Mouse (Mus musculus) neural tube, embryonic 11.5 days (tissue): ENCODE data around the gene Plekha4. TPM values are rescaled to one million over a fixed set of nuclear protein-coding genes. Genes with fewer than 3 reads are reported as not detected.

Experiments used
- ATAC-seq: fragments of 200-750 bp; cut with Nextera tagmentation; 2 replicates; pipeline ENCODE4 v1.8.0; 2017; ENCODE audit warnings: moderate number of reproducible peaks, mild to moderate bottlenecking, moderate TSS enrichment, moderate library complexity; ENCODE audit not compliant: insufficient read depth, low FRiP score, low TSS enrichment
- DNase-seq: peaks from one replicate; pipeline ENCODE4 v3.0.0-alpha.2; 2015; ENCODE audit warnings: low spot score
- H3K27ac ChIP-seq: fragments of 300-500 bp; sonication (generic); 2 replicates; pipeline ENCODE4 v1.5.1; 2014; ENCODE audit warnings: low read depth, mild to moderate bottlenecking, low read length
- H3K27me3 ChIP-seq: fragments of 300-500 bp; sonication (generic); 2 replicates; pipeline ENCODE4 v1.6.1; 2014; ENCODE audit warnings: mild to moderate bottlenecking, low read length, mixed read lengths; ENCODE audit not compliant: control insufficient read depth, insufficient read depth
- H3K36me3 ChIP-seq: fragments of 300-500 bp; sonication (generic); 2 replicates; pipeline ENCODE4 v1.6.1; 2014; ENCODE audit warnings: mild to moderate bottlenecking, low read length, moderate library complexity, mixed read lengths; ENCODE audit not compliant: control insufficient read depth, insufficient read depth
- H3K4me1 ChIP-seq: fragments of 300-500 bp; sonication (generic); 2 replicates; pipeline ENCODE4 v1.6.1; 2014; ENCODE audit warnings: low read length, mixed read lengths; ENCODE audit not compliant: control insufficient read depth, insufficient read depth
- H3K4me2 ChIP-seq: fragments of 300-500 bp; sonication (generic); 2 replicates; pipeline ENCODE4 v1.6.1; 2014; ENCODE audit warnings: low read depth, mild to moderate bottlenecking, moderate library complexity
- H3K4me3 ChIP-seq: fragments of 300-500 bp; sonication (generic); 2 replicates; pipeline ENCODE4 v1.5.1; 2014; ENCODE audit warnings: low read depth, low read length
- H3K9ac ChIP-seq: fragments of 300-500 bp; sonication (generic); 2 replicates; pipeline ENCODE4 v1.6.1; 2014; ENCODE audit warnings: mild to moderate bottlenecking, low read length
- H3K9me3 ChIP-seq: fragments of 300-500 bp; sonication (generic); 2 replicates; pipeline ENCODE4 v1.6.1; 2016; ENCODE audit warnings: low read length; ENCODE audit not compliant: control insufficient read depth
- WGBS: fragments of 180-500 bp; shearing (Covaris S2); extraction: QIAGEN DNeasy Blood & Tissue Kit; methylation state at CpG from one replicate; pipeline ENCODE4 v1.1.7; 2014; 5-methylcytosine and 5-hydroxymethylcytosine counted together
- polyA plus RNA-seq: library from polyadenylated mRNA; unstranded; fragments of >200 nt; fragmentation: Nextera tagmentation; extraction: Ambion mirVana; gene quantifications from 2 replicates; pipeline ENCODE4 v1.2.1, GENCODE M21; 2014

Plekha4 gene
- polyA plus RNA-seq, 1 experiment from 2014 or later, result 2.3 TPM

- ATAC-seq (no peak), DNase-seq (no peak)
- 84% methylated on average over 9 of the region's 9 CpGs for WGBS
- H3K9ac ChIP-seq, result no peak overlapping the region
- no peak overlapping the region for H3K4me3 ChIP-seq
- no peak overlapping the region for H3K27ac ChIP-seq
- H3K36me3 ChIP-seq, result peaks cover 10% of the 10 kb centered on the region; the same call in 1 of the 2 replicates
- H3K9me3 ChIP-seq, result no peaks in the 10 kb centered on the region
- H3K4me2 ChIP-seq, result no peak overlapping the region
- H3K4me1 ChIP-seq, result no peaks in the 10 kb centered on the region
- no peaks in the 10 kb centered on the region for H3K27me3 ChIP-seq
These were observed 31.6 kb upstream of the Plekha4 start for GRCm38 (mm10) chr7:45494548-45494947.

- ATAC-seq, result no peak
- Histone ChIP-seq H3K36me3 (peaks cover 6% of the 10 kb centered on the region; the same call in 1 of the 2 replicates), H3K9me3 (no peaks in the 10 kb centered on the region), H3K27ac (no peak overlapping the region), H3K4me1 (no peaks in the 10 kb centered on the region), H3K4me3 (no peak overlapping the region), H3K9ac (no peak overlapping the region), H3K27me3 (no peaks in the 10 kb centered on the region), H3K4me2 (no peak overlapping the region)
- DNase-seq, result no peak
- WGBS, result 92% methylated on average over 6 of the region's 6 CpGs
These were observed 27.7 kb upstream of the Plekha4 start for GRCm38 (mm10) chr7:45498427-45498826.

- H3K36me3 ChIP-seq, result no peaks in the 10 kb centered on the region
- H3K4me1 ChIP-seq, result peaks cover 6% of the 10 kb centered on the region; the same call in 1 of the 2 replicates
- H3K27me3 ChIP-seq, result no peaks in the 10 kb centered on the region
- H3K27ac ChIP-seq, result no peak overlapping the region
- H3K9ac ChIP-seq, result no peak overlapping the region
- no peak overlapping the region for H3K4me3 ChIP-seq
- no peak for ATAC-seq
- no peak overlapping the region for H3K4me2 ChIP-seq
- H3K9me3 ChIP-seq, result no peaks in the 10 kb centered on the region
- WGBS, result 93% methylated on average over 6 of the region's 6 CpGs
- DNase-seq, result no peak
These were observed 18.5 kb upstream of the Plekha4 start for GRCm38 (mm10) chr7:45507583-45507982.

GRCm38 (mm10) chr7:45508561-45508960, 17.6 kb upstream of the Plekha4 start:
- Histone ChIP-seq H3K36me3 (no peaks in the 10 kb centered on the region), H3K4me3 (no peak overlapping the region), H3K27me3 (no peaks in the 10 kb centered on the region), H3K4me1 (peaks cover 6% of the 10 kb centered on the region; the same call in 1 of the 2 replicates), H3K27ac (no peak overlapping the region), H3K9me3 (no peaks in the 10 kb centered on the region), H3K4me2 (no peak overlapping the region), H3K9ac (no peak overlapping the region)
- ATAC-seq (no peak), DNase-seq (no peak)
- WGBS, result 94% methylated on average over 6 of the region's 6 CpGs

GRCm38 (mm10) chr7:45509181-45509882, 16.8 kb upstream of the Plekha4 start:
- Histone ChIP-seq H3K4me2 (peak overlapping the region; percentile 55), H3K27me3 (no peaks in the 10 kb centered on the region), H3K36me3 (no peaks in the 10 kb centered on the region), H3K9me3 (no peaks in the 10 kb centered on the region), H3K4me1 (peaks cover 6% of the 10 kb centered on the region; the same call in 1 of the 2 replicates), H3K27ac (no peak overlapping the region), H3K4me3 (peak overlapping the region; percentile 52), H3K9ac (peak overlapping the region; percentile 53)
- WGBS, result 37% methylated on average over 19 of the region's 19 CpGs
- ATAC-seq (no peak), DNase-seq (no peak)

- peak within 1 kb of the TSS; percentile 53 for H3K9ac ChIP-seq
- H3K4me1 ChIP-seq, result peaks cover 6% of the 10 kb centered on the region; the same call in 1 of the 2 replicates
- peak within 1 kb of the TSS; percentile 55 for H3K4me2 ChIP-seq
- H3K9me3 ChIP-seq, result no peaks in the 10 kb centered on the region
- WGBS, result under 1% methylated on average over 44 of the region's 44 CpGs
- ATAC-seq (peak; percentile 81), DNase-seq (peak; percentile 94)
- H3K4me3 ChIP-seq, result peak within 1 kb of the TSS; percentile 52
- peak within 1 kb of the TSS; percentile 78 for H3K27ac ChIP-seq
- H3K27me3 ChIP-seq, result no peaks in the 10 kb centered on the region
- H3K36me3 ChIP-seq, result no peaks in the 10 kb centered on the region
These were observed 16.0 kb upstream of the Plekha4 start, which contains the start of gene Nucb1 for GRCm38 (mm10) chr7:45509912-45510787. TSS of gene Nucb1 (minus strand) at chr7:45510406.

DNA sequence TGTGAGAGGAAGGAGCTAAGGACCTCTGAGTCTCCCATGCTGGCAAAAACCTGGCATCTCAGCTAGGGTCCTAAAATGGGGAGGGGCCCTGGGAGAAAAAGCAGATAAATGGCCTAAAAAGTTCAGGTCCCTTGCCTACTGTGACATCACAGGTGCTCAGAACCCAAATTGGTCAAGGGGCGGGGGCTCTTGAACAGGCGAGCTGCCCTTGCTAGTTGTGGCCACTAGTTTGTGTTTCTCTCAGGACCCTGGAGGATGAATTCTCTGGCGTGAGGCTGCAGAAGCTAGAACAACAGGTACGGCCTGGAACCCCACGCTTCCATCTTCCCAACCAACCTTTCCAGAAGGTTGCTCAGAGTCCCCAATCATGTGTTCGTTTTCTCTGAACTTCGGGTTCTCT, 11.7 kb upstream of the Plekha4 start:
- H3K9ac ChIP-seq, result no peak overlapping the region
- no peak for ATAC-seq
- no peaks in the 10 kb centered on the region for H3K9me3 ChIP-seq
- peaks cover 3% of the 10 kb centered on the region; the same call in 1 of the 2 replicates for H3K4me1 ChIP-seq
- no peak overlapping the region for H3K4me2 ChIP-seq
- WGBS, result 82% methylated on average over 7 of the region's 7 CpGs
- no peak overlapping the region for H3K27ac ChIP-seq
- no peaks in the 10 kb centered on the region for H3K27me3 ChIP-seq
- DNase-seq, result no peak
- H3K36me3 ChIP-seq, result no peaks in the 10 kb centered on the region
- no peak overlapping the region for H3K4me3 ChIP-seq

- WGBS, result 26% methylated on average over 16 of the region's 16 CpGs
- Histone ChIP-seq H3K4me2 (0 out of 2 replicates have a peak overlapping the region, but pooled peaks have one; percentile 7), H3K9ac (no peak overlapping the region), H3K27me3 (no peaks in the 10 kb centered on the region), H3K9me3 (no peaks in the 10 kb centered on the region), H3K27ac (no peak overlapping the region), H3K36me3 (no peaks in the 10 kb centered on the region), H3K4me1 (no peaks in the 10 kb centered on the region), H3K4me3 (no peak overlapping the region)
- ATAC-seq (no peak), DNase-seq (no peak)
These were observed 10.7 kb upstream of the Plekha4 start for GRCm38 (mm10) chr7:45515436-45515835.
